Mouse (Mus musculus): ENCODE measurements around the gene Slc25a5. TPM values are rescaled to one million over a fixed set of nuclear protein-coding genes. Genes with fewer than 3 reads are reported as not detected.

Gene Slc25a5
- total and polyA plus RNA-seq, 2 experiments from 2014 or later: 1,635 to 1,760 TPM

DNA sequence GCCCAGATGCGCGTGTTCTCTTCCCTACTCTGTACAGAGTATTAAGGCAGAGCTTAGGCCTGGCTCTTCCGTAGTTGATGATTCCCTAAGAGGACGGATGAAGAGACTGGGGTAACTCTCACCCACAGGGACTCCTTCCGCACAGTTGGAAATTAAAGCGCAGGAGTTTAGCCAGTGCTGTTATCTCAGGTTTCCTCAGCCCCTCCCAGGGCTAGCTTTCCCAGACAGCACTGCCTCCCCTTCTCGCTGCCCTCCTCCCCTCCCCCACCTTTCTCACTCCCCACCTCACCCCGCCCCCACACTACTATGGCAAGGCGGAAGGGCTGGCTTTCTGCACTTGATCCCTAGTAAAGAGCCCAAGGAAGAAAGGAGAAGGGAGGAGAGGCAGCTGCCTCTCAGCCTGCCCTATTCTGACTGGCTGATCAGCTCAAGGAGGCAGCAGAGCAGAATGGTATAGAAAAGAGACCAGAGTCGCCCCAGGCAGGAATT, 21.5 kb downstream of the Slc25a5 start:
- H3K9me3 ChIP-seq (replicated peaks; ENCODE audit: control insufficient read depth, low read length): no peaks in the 10 kb centered on the region
- no peaks in the 10 kb centered on the region for H3K36me3 ChIP-seq (replicated peaks; ENCODE audit: control insufficient read depth, insufficient read depth, low read length)
- 7% methylated on average over 10 of the region's 10 CpGs for WGBS
- ATAC-seq (ENCODE audit: insufficient read depth, low read depth) (peak; percentile 57), DNase-seq (ENCODE audit: low spot score) (peak; percentile 37)
- H3K4me2 ChIP-seq (ENCODE audit: low read depth, low read length): peak overlapping the region; percentile 54
- TF ChIP-seq CTCF (IDR thresholded peaks at IDR 0.05; ENCODE audit: low read depth) (no peak), EP300 (IDR thresholded peaks at IDR 0.05; ENCODE audit: low read depth) (no peak)
- H3K9ac ChIP-seq (replicated peaks; ENCODE audit: low read depth, low read length): no peak overlapping the region
- peak overlapping the region; percentile 26 for H3K4me3 ChIP-seq (ENCODE audit: low read depth, low read length)
- peak overlapping the region; percentile 38; the same call in 1 of the 2 replicates for H3K27ac ChIP-seq (ENCODE audit: low read depth)
- H3K4me1 ChIP-seq (ENCODE audit: control insufficient read depth, insufficient read depth): no peaks in the 10 kb centered on the region
- H3K27me3 ChIP-seq (ENCODE audit: control insufficient read depth, insufficient read depth, low read length): no peaks in the 10 kb centered on the region

- Histone ChIP-seq H3K27ac (ENCODE audit: low read depth) (no peak overlapping the region), H3K4me2 (ENCODE audit: low read depth, low read length) (no peak overlapping the region), H3K4me1 (ENCODE audit: control insufficient read depth, insufficient read depth) (no peaks in the 10 kb centered on the region), H3K9ac (replicated peaks; ENCODE audit: low read depth, low read length) (no peak overlapping the region), H3K4me3 (ENCODE audit: low read depth, low read length) (no peak overlapping the region), H3K9me3 (replicated peaks; ENCODE audit: control insufficient read depth, low read length) (no peaks in the 10 kb centered on the region), H3K27me3 (ENCODE audit: control insufficient read depth, insufficient read depth, low read length) (no peaks in the 10 kb centered on the region), H3K36me3 (replicated peaks; ENCODE audit: control insufficient read depth, insufficient read depth, low read length) (no peaks in the 10 kb centered on the region)
- 70% methylated on average over 4 of the region's 4 CpGs for WGBS
- ATAC-seq (ENCODE audit: insufficient read depth, low read depth): no peak
- DNase-seq (ENCODE audit: low spot score): no peak
- TF ChIP-seq CTCF (IDR thresholded peaks at IDR 0.05; ENCODE audit: low read depth): no peak
- no peak for TF ChIP-seq EP300 (IDR thresholded peaks at IDR 0.05; ENCODE audit: low read depth)
These were observed 24.1 kb downstream of the Slc25a5 start for GRCm38 (mm10) chrX:36819575-36819974.

DNA sequence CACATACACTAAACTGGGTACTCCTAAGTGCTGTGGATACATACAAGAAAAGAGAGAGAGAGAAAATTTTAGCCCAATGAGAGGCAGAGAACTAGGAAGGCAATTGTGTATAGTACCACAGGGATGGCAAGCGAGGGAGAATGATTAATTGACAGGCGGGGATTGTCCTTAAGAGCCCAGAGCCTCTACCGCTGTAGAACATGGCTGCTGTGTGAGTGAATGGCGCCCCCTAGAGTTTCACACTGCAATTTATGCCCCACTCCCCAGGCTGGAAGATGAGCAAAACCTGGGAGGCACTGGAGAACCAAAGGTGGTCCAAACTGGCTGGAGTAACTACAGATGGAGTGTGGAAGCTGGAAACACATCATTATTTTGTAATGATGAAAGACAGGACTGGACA, 24.8 kb downstream of the Slc25a5 start:
- Histone ChIP-seq H3K27me3 (ENCODE audit: control insufficient read depth, insufficient read depth, low read length) (no peaks in the 10 kb centered on the region), H3K27ac (ENCODE audit: low read depth) (no peak overlapping the region), H3K9ac (replicated peaks; ENCODE audit: low read depth, low read length) (no peak overlapping the region), H3K4me2 (ENCODE audit: low read depth, low read length) (no peak overlapping the region), H3K9me3 (replicated peaks; ENCODE audit: control insufficient read depth, low read length) (no peaks in the 10 kb centered on the region), H3K4me3 (ENCODE audit: low read depth, low read length) (no peak overlapping the region), H3K36me3 (replicated peaks; ENCODE audit: control insufficient read depth, insufficient read depth, low read length) (no peaks in the 10 kb centered on the region), H3K4me1 (ENCODE audit: control insufficient read depth, insufficient read depth) (no peaks in the 10 kb centered on the region)
- 11% methylated on average over 4 of the region's 4 CpGs for WGBS
- ATAC-seq (ENCODE audit: insufficient read depth, low read depth) (0 out of 2 replicates have a peak, but pooled peaks have one; percentile 51), DNase-seq (ENCODE audit: low spot score) (no peak)
- no peak for TF ChIP-seq EP300 (IDR thresholded peaks at IDR 0.05; ENCODE audit: low read depth)
- TF ChIP-seq CTCF (IDR thresholded peaks at IDR 0.05; ENCODE audit: low read depth): peak; percentile 53

DNA sequence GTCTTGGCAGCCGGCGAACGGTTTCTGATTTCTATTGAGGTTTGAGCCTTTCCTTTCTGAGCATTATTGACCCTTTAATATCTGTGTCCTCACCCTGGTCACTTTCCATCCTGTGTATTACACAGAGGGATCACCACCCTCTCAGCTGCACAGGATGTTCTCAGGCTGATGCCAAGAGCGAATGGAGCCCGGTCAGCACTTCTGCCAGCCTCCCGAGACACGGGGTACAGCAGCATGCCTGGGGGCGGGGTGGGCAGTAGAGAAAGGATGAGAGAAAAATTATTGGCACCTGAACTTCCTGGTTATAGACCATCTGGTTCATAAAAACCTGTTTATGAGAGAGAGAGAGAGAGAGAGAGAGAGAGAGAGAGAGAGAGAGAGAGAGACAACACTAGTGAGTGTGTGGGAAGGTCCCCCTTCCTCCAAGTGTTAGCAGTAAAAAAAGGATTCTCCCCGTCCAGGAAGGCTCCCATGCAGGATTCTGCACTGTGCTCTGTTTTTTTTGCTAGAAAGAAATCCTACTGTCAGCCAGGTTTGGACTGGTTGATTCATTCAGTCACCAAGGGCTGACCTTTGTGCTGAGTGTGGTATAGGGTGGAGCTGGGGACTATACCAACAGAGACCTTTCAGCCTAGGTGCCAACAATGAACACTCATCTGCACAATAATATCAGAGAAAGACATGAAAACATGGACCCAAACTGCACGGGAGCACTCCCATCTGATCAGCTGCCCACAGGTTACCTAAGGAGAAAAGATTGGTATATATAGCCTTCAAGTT, 28.7 kb downstream of the Slc25a5 start:
- no peak overlapping the region for H3K9ac ChIP-seq (replicated peaks; ENCODE audit: low read depth, low read length)
- no peak for TF ChIP-seq EP300 (IDR thresholded peaks at IDR 0.05; ENCODE audit: low read depth)
- TF ChIP-seq CTCF (IDR thresholded peaks at IDR 0.05; ENCODE audit: low read depth): no peak
- H3K27ac ChIP-seq (ENCODE audit: low read depth): no peak overlapping the region
- H3K4me3 ChIP-seq (ENCODE audit: low read depth, low read length): no peak overlapping the region
- no peaks in the 10 kb centered on the region for H3K27me3 ChIP-seq (ENCODE audit: control insufficient read depth, insufficient read depth, low read length)
- H3K9me3 ChIP-seq (replicated peaks; ENCODE audit: control insufficient read depth, low read length): no peaks in the 10 kb centered on the region
- DNase-seq (ENCODE audit: low spot score) (no peak), ATAC-seq (ENCODE audit: insufficient read depth, low read depth) (no peak)
- WGBS: 70% methylated on average over 10 of the region's 10 CpGs
- H3K4me2 ChIP-seq (ENCODE audit: low read depth, low read length): no peak overlapping the region
- H3K4me1 ChIP-seq (ENCODE audit: control insufficient read depth, insufficient read depth): no peaks in the 10 kb centered on the region
- no peaks in the 10 kb centered on the region for H3K36me3 ChIP-seq (replicated peaks; ENCODE audit: control insufficient read depth, insufficient read depth, low read length)

DNA sequence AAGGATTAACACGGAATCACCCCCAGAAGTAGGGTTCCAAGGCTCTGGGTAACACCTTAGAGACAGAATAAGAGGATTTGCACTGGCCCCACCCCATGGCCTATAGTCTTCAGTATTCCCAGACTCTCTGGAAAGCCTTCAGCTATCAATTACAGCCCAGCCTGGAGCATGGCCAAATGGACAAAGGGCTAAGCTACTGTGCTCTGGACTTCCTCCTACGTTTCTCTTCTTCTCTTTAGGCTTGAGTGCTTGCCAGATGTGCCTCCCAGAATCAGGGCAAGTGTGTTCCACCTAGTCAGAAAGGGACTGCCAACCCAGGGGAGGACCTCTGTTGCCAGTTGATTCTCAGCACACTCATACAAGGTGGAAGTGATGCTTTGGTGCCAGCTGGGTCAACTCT, 29.6 kb downstream of the Slc25a5 start:
- Histone ChIP-seq H3K4me2 (ENCODE audit: low read depth, low read length) (no peak overlapping the region), H3K4me3 (ENCODE audit: low read depth, low read length) (no peak overlapping the region), H3K4me1 (ENCODE audit: control insufficient read depth, insufficient read depth) (no peaks in the 10 kb centered on the region), H3K27me3 (ENCODE audit: control insufficient read depth, insufficient read depth, low read length) (no peaks in the 10 kb centered on the region), H3K9me3 (replicated peaks; ENCODE audit: control insufficient read depth, low read length) (no peaks in the 10 kb centered on the region), H3K9ac (replicated peaks; ENCODE audit: low read depth, low read length) (no peak overlapping the region), H3K36me3 (replicated peaks; ENCODE audit: control insufficient read depth, insufficient read depth, low read length) (no peaks in the 10 kb centered on the region), H3K27ac (ENCODE audit: low read depth) (no peak overlapping the region)
- 43% methylated on average over 2 of the region's 2 CpGs for WGBS
- ATAC-seq (ENCODE audit: insufficient read depth, low read depth) (no peak), DNase-seq (ENCODE audit: low spot score) (no peak)
- TF ChIP-seq CTCF (IDR thresholded peaks at IDR 0.05; ENCODE audit: low read depth): no peak
- TF ChIP-seq EP300 (IDR thresholded peaks at IDR 0.05; ENCODE audit: low read depth): no peak
